Mouse (Mus musculus): Measurements from ENCODE around the gene Xndc1. TPM values are rescaled to one million over a fixed set of nuclear protein-coding genes. Genes with fewer than 3 reads are reported as not detected.

Xndc1 gene
- polyA plus RNA-seq, 1 experiment from 2014 or later = 13.3 TPM

Other genes with a start within 250 kb of the Xndc1 start
- not detected in 2 replicates for gene Phox2a, start 247.2 kb upstream of the Xndc1 start, polyA plus RNA-seq (2015; fragmentation: Nextera tagmentation; extraction: Ambion mirVana)
- gene Inppl1, start 227.3 kb upstream of the Xndc1 start, polyA plus RNA-seq (2015; fragmentation: Nextera tagmentation; extraction: Ambion mirVana) = 6.3 and 7.0 TPM in 2 replicates
- 6.1 and 7.7 TPM in 2 replicates for gene Folr2, start 208.3 kb upstream of the Xndc1 start, polyA plus RNA-seq (2015; fragmentation: Nextera tagmentation; extraction: Ambion mirVana)
- gene Anapc15, start 201.8 kb upstream of the Xndc1 start, polyA plus RNA-seq (2015; fragmentation: Nextera tagmentation; extraction: Ambion mirVana) = 44.5 and 48.0 TPM in 2 replicates
- gene Folr1, start 194.7 kb upstream of the Xndc1 start, polyA plus RNA-seq (2015; fragmentation: Nextera tagmentation; extraction: Ambion mirVana) = 0.24 and 0.62 TPM in 2 replicates
- gene Lamtor1, start 159.6 kb upstream of the Xndc1 start, polyA plus RNA-seq (2015; fragmentation: Nextera tagmentation; extraction: Ambion mirVana) = 68.8 and 69.0 TPM in 2 replicates
- gene Tomt, start 159.2 kb upstream of the Xndc1 start, polyA plus RNA-seq (2015; fragmentation: Nextera tagmentation; extraction: Ambion mirVana) = 0.08 and 0.15 TPM in 2 replicates
- 1.6 and 1.7 TPM in 2 replicates for gene Lrrc51, start 131.6 kb upstream of the Xndc1 start, polyA plus RNA-seq (2015; fragmentation: Nextera tagmentation; extraction: Ambion mirVana)
- gene Numa1, start 131.4 kb upstream of the Xndc1 start, polyA plus RNA-seq (2015; fragmentation: Nextera tagmentation; extraction: Ambion mirVana) = 30.1 and 33.6 TPM in 2 replicates
- 22.9 and 31.8 TPM in 2 replicates for gene Il18bp, start 46.8 kb upstream of the Xndc1 start, polyA plus RNA-seq (2015; fragmentation: Nextera tagmentation; extraction: Ambion mirVana)
- 11.5 and 14.4 TPM in 2 replicates for gene Rnf121, start within 50 bp of the Xndc1 start, polyA plus RNA-seq (2015; fragmentation: Nextera tagmentation; extraction: Ambion mirVana)
- gene Xntrpc, start 202 bp downstream of the Xndc1 start, polyA plus RNA-seq (2015; fragmentation: Nextera tagmentation; extraction: Ambion mirVana) = 0.30 TPM in 1 of 2 replicates, not detected in the other
- 0.36 TPM in 1 of 2 replicates, not detected in the other for gene Trpc2, start 17.6 kb downstream of the Xndc1 start, polyA plus RNA-seq (2015; fragmentation: Nextera tagmentation; extraction: Ambion mirVana)
- gene Art1, start 36.2 kb downstream of the Xndc1 start, polyA plus RNA-seq (2015; fragmentation: Nextera tagmentation; extraction: Ambion mirVana) = 0.77 and 1.6 TPM in 2 replicates
- gene Art5, start 44.0 kb downstream of the Xndc1 start, polyA plus RNA-seq (2015; fragmentation: Nextera tagmentation; extraction: Ambion mirVana) = 0.25 and 0.30 TPM in 2 replicates
- gene Chrna10, start 51.3 kb downstream of the Xndc1 start, polyA plus RNA-seq (2015; fragmentation: Nextera tagmentation; extraction: Ambion mirVana) = not detected in 2 replicates
- 13.4 and 13.5 TPM in 2 replicates for gene Nup98, start 144.7 kb downstream of the Xndc1 start, polyA plus RNA-seq (2015; fragmentation: Nextera tagmentation; extraction: Ambion mirVana)
- 22.2 and 23.5 TPM in 2 replicates for gene Pgap2, start 144.7 kb downstream of the Xndc1 start, polyA plus RNA-seq (2015; fragmentation: Nextera tagmentation; extraction: Ambion mirVana)
- 57.4 and 62.3 TPM in 2 replicates for gene Rhog, start 190.5 kb downstream of the Xndc1 start, polyA plus RNA-seq (2015; fragmentation: Nextera tagmentation; extraction: Ambion mirVana)
- 14.9 and 16.5 TPM in 2 replicates for gene Stim1, start 202.3 kb downstream of the Xndc1 start, polyA plus RNA-seq (2015; fragmentation: Nextera tagmentation; extraction: Ambion mirVana)

Measured in liver, embryonic 15.5 days (tissue).